ENCODE assay signal across 25 mouse cellular contexts in genomic region chr16:30176306-30176705, GRCm38 (mm10).
DNase-seq lines count a peak whose midpoint lies in the region; ATAC-seq lines count a peak whose summit lies in the region.
"Had no signal": no experiment of that assay in that cellular context is flagged by ENCODE, and none has a peak within 500 bp of the region (broad histone marks: within the 10 kb centered on the region; RNA-seq: fewer than 3 reads in every experiment).

No protein-coding gene starts in this region.

- no peaks in the 10 kb centered on the region for H3K36me3 ChIP-seq in kidney, embryonic 15.5 days
- H3K36me3 ChIP-seq: embryonic facial prominence, embryonic 13.5 days; forebrain, embryonic 12.5 days; G1E; heart, embryonic 10.5 days; hindbrain, embryonic 15.5 days; intestine, embryonic 15.5 days; neural tube, embryonic 15.5 days had no signal

- intact Hi-C loops in left cerebral cortex, postnatal 14 days (cut with DNase I) = no loop called here

- no peak overlapping the region for H3K4me3 ChIP-seq in kidney, embryonic 15.5 days (replicated peaks)
- H3K4me3 ChIP-seq: embryonic facial prominence, embryonic 13.5 days; erythroblast, embryonic 14.5 days; forebrain, embryonic 12.5 days; heart, embryonic 10.5 days; hindbrain, embryonic 15.5 days; intestine, embryonic 15.5 days; neural tube, embryonic 15.5 days had no signal

- H3K27me3 ChIP-seq in kidney, embryonic 15.5 days = 0 out of 2 replicates have a peak, but pooled peaks cover 12% of the 10 kb centered on the region
- H3K27me3 ChIP-seq: embryonic facial prominence, embryonic 13.5 days; intestine, embryonic 15.5 days; Patski had no signal

- no peak overlapping the region for H3K27ac ChIP-seq in kidney, embryonic 15.5 days
- H3K27ac ChIP-seq: forebrain, embryonic 12.5 days; heart, embryonic 10.5 days; hindbrain, embryonic 15.5 days; intestine, embryonic 15.5 days; neural tube, embryonic 15.5 days had no signal

- DNase-seq in CD4-positive, CD25-positive, alpha-beta regulatory T cell, adult 2 months (ENCODE audit: low read depth, low spot score) = peak; percentile 39
- DNase-seq in kidney, postnatal 14 days = peak; percentile 56
- peak; percentile 62 for DNase-seq in CD4-positive helper T cell, adult 2 months (ENCODE audit: low read depth, low spot score)
- DNase-seq in naive thymus-derived CD4-positive, alpha-beta T cell, adult 2 months (ENCODE audit: low read depth) = peak; percentile 74
- DNase-seq in left cerebral cortex, postnatal 14 days (ENCODE audit: low spot score in 2 of 2) = no peak
- DNase-seq in embryo, embryonic 9.5 days (ENCODE audit: extremely low spot score) = no peak
- DNase-seq: adrenal gland, adult 2 months; cerebellum, adult 11 months; cerebellum, postnatal 10 days; liver, postnatal 0 days; right cerebral cortex, adult 18-20 months had no signal

- H3K9ac ChIP-seq in kidney, embryonic 15.5 days = no peak overlapping the region
- H3K9ac ChIP-seq: embryonic facial prominence, embryonic 13.5 days; forebrain, embryonic 12.5 days; hindbrain, embryonic 15.5 days; intestine, embryonic 15.5 days; liver, postnatal 0 days; neural tube, embryonic 15.5 days had no signal

- no peaks in the 10 kb centered on the region for H3K9me3 ChIP-seq in kidney, embryonic 15.5 days (replicated peaks)
- H3K9me3 ChIP-seq: embryonic facial prominence, embryonic 13.5 days; forebrain, embryonic 12.5 days; G1E; heart, embryonic 10.5 days; hindbrain, embryonic 15.5 days; intestine, embryonic 15.5 days; neural tube, embryonic 15.5 days had no signal

- no peak overlapping the region for H3K4me2 ChIP-seq in kidney, embryonic 15.5 days
- H3K4me2 ChIP-seq: embryonic facial prominence, embryonic 13.5 days; forebrain, embryonic 12.5 days; hindbrain, embryonic 15.5 days; intestine, embryonic 15.5 days; liver, embryonic 11.5 days; midbrain, embryonic 11.5 days; neural tube, embryonic 15.5 days had no signal

- WGBS in kidney, embryonic 15.5 days = 86% methylated on average over 5 of the region's 5 CpGs

- peaks cover 66% of the 10 kb centered on the region for H3K4me1 ChIP-seq in kidney, embryonic 15.5 days

- ATAC-seq in CD4-positive, CD25-positive, alpha-beta regulatory T cell, adult 4 months = no peak
- ATAC-seq in kidney, embryonic 15.5 days (replicated peaks; ENCODE audit: low FRiP score) = no peak
- ATAC-seq: intestine, embryonic 15.5 days; liver, postnatal 0 days; lung, postnatal 0 days; Patski had no signal

Comparison
In these comparisons a context has a peak if more than half of its experiments do, and no peak if none do; other contexts are left out.
1. DNase-seq: peak in CD4-positive, CD25-positive, alpha-beta regulatory T cell, adult 2 months (single experiment), kidney, postnatal 14 days (single experiment), CD4-positive helper T cell, adult 2 months (single experiment) and naive thymus-derived CD4-positive, alpha-beta T cell, adult 2 months (single experiment); none in left cerebral cortex, postnatal 14 days (0 of 2) and embryo, embryonic 9.5 days (single experiment).